8 mouse cellular contexts compared by ENCODE assay signal in genomic region chr9:13826832-13827405, GRCm38 (mm10). TPM values are rescaled to one million over a fixed set of nuclear protein-coding genes. Genes with fewer than 3 reads are reported as not detected.
DNase-seq lines count a peak whose midpoint lies in the region; ATAC-seq lines count a peak whose summit lies in the region.

Gene Cep57, minus strand, starts transcription at chr9:13827107.

- peak within 1 kb of the TSS; percentile 78 for H3K4me2 ChIP-seq in hindbrain, embryonic 16.5 days (ENCODE audit: low read length)

- H3K36me3 ChIP-seq in hindbrain, embryonic 16.5 days (ENCODE audit: control insufficient read depth, insufficient read depth, low read length) = peaks cover 2% of the 10 kb centered on the region
- peaks cover 11% of the 10 kb centered on the region for H3K36me3 ChIP-seq in macrophage (ENCODE audit: inconsistent target)

- H3K27ac ChIP-seq in hindbrain, embryonic 16.5 days (ENCODE audit: low read depth, low read length) = peak within 1 kb of the TSS; percentile 98
- peak within 1 kb of the TSS; percentile 85 for H3K27ac ChIP-seq in macrophage

- peaks cover 19% of the 10 kb centered on the region for H3K4me1 ChIP-seq in hindbrain, embryonic 16.5 days (ENCODE audit: control insufficient read depth, insufficient read depth, low read depth, low read length)

- peak; percentile 92 for DNase-seq in WW6 (ENCODE audit: low read depth, low spot score)
- DNase-seq in cerebellum, postnatal 4 days (ENCODE audit: low spot score in 2 of 2) = peak; percentile 77 to 92
- DNase-seq in gastrocnemius, adult 18-20 months (ENCODE audit: low spot score) = peak; percentile 96
- peak; percentile 92 to 96 for DNase-seq in left cerebral cortex, adult 18-20 months (ENCODE audit: low spot score in 2 of 2)
- DNase-seq in right cerebral cortex, adult 18-20 months = peak; percentile 98
- DNase-seq in urinary bladder, postnatal 10 days (ENCODE audit: low spot score) = peak; percentile 67

- ATAC-seq in hindbrain, embryonic 16.5 days = peak; percentile 94

- H3K9me3 ChIP-seq in hindbrain, embryonic 16.5 days (ENCODE audit: control insufficient read depth, low read length) = no peaks in the 10 kb centered on the region

- H3K79me2 ChIP-seq in macrophage (ENCODE audit: inconsistent target) = peaks cover 84% of the 10 kb centered on the region

- H3K9ac ChIP-seq in hindbrain, embryonic 16.5 days (ENCODE audit: low read depth, low read length) = peak within 1 kb of the TSS; percentile 91

- H3K27me3 ChIP-seq in hindbrain, embryonic 16.5 days (replicated peaks; ENCODE audit: control insufficient read depth, insufficient read depth, low read length) = no peaks in the 10 kb centered on the region

- WGBS in hindbrain, embryonic 16.5 days = under 1% methylated on average over 44 of the region's 44 CpGs
- WGBS in macrophage (ENCODE audit: missing documents) = under 1% methylated on average over 44 of the region's 44 CpGs

- H3K4me3 ChIP-seq in hindbrain, embryonic 16.5 days (ENCODE audit: low read length) = peak within 1 kb of the TSS; percentile 55
- peak within 1 kb of the TSS; percentile 97 for H3K4me3 ChIP-seq in macrophage (ENCODE audit: inconsistent target)

RNA-seq across cellular contexts. Expression of gene Cep57, which starts in this region (rescaled TPM):
- 1 to 10 TPM; 4.4 to 4.9 TPM for total RNA-seq in gastrocnemius, adult 18-20 months (2021)
- 34.8 TPM in 2 replicates for polyA plus RNA-seq in hindbrain, embryonic 16.5 days (2015; fragmentation: Nextera tagmentation; extraction: Ambion mirVana)
- total RNA-seq in left cerebral cortex, adult 18-20 months (2021) = 10 to 100 TPM; 18.0 to 18.4 TPM
- 10 to 100 TPM; 18.2 to 78.5 (median 41.8) TPM for total RNA-seq in macrophage (2018; cell fraction: chromatin; rRNA removed)
- total RNA-seq in macrophage (2018; cell fraction: cytosol; rRNA removed) = 10 to 100 TPM in 25 of 26 experiments, 1 to 10 TPM in 1; 8.5 to 18.5 (median 14.5) TPM
- total RNA-seq in macrophage (2018; cell fraction: nucleus; rRNA removed) = 10 to 100 TPM; 12.2 to 59.9 (median 26.7) TPM
- polyA plus RNA-seq in macrophage (2018) = 16.4 to 23.9 TPM (median 18.0 TPM) in 3 replicates

Comparison
In these comparisons a context has a peak if more than half of its experiments do, and no peak if none do; other contexts are left out.
1. Peak in every context shown above with its lines: DNase-seq, ATAC-seq, H3K4me3 ChIP-seq and H3K27ac ChIP-seq.